16 mouse cellular contexts compared by ENCODE assay signal in genomic region chr2:173679217-173679616, GRCm38 (mm10). TPM values are rescaled to one million over a fixed set of nuclear protein-coding genes. Genes with fewer than 3 reads are reported as not detected.
DNase-seq lines count a peak whose midpoint lies in the region; ATAC-seq lines count a peak whose summit lies in the region.
"Had no signal": no experiment of that assay in that cellular context is flagged by ENCODE, and none has a peak within 500 bp of the region (broad histone marks: within the 10 kb centered on the region; RNA-seq: fewer than 3 reads in every experiment).

No protein-coding gene starts in this region.

- DNase-seq in thymus, postnatal 14 days: peak; percentile 55
- DNase-seq in thymus, postnatal 10 days (ENCODE audit: low spot score in 2 of 2): no peak
- DNase-seq in NIH3T3 (ENCODE audit: low read depth): peak; percentile 34
- DNase-seq in embryo, embryonic 9.5 days (ENCODE audit: extremely low spot score): no peak
- no peak for DNase-seq in urinary bladder, postnatal 36 days (ENCODE audit: low spot score in 2 of 2)
- DNase-seq in layer of hippocampus, adult 9-10 months (ENCODE audit: low spot score): no peak
- DNase-seq: adrenal gland, adult 2 months; cerebellum, adult 9-11 months; embryo, embryonic 11 days; right cerebral cortex, postnatal 25 days had no signal

- peak; percentile 47 for ATAC-seq in megakaryocyte, adult 5-6 weeks (ENCODE audit: poor library complexity, severe bottlenecking)
- ATAC-seq: forebrain, embryonic 13.5 days; midbrain, embryonic 13.5 days had no signal

RNA-seq across cellular contexts. Expression of gene Rab22a, which starts 19.7 kb away (rescaled TPM):
- 15.9 and 16.6 TPM in 2 replicates for total RNA-seq in megakaryocyte, adult 5-6 weeks (2015)
- 8.5 and 9.2 TPM in 2 replicates for total RNA-seq in megakaryocyte, adult 5-6 weeks (2017)

RNA-seq across cellular contexts. Expression of gene 1700010B08Rik, which starts 40.0 kb away (rescaled TPM):
- total RNA-seq in megakaryocyte, adult 5-6 weeks (2015): not detected in 2 replicates
- not detected in 2 replicates for total RNA-seq in megakaryocyte, adult 5-6 weeks (2017)
- total RNA-seq: adrenal gland, adult 2 months; layer of hippocampus, adult 2 months; left cerebral cortex, postnatal 14 days; liver, adult 2 months had no signal

RNA-seq across cellular contexts. Expression of gene Vapb, which starts 58.1 kb away (rescaled TPM):
- total RNA-seq in megakaryocyte, adult 5-6 weeks (2015): 11.2 and 14.3 TPM in 2 replicates
- 85.1 and 86.5 TPM in 2 replicates for total RNA-seq in megakaryocyte, adult 5-6 weeks (2017)

Comparison
In these comparisons a context has a peak if more than half of its experiments do, and no peak if none do; other contexts are left out.
1. DNase-seq: peak in thymus, postnatal 14 days (single experiment) and NIH3T3 (single experiment); none in thymus, postnatal 10 days (0 of 2), embryo, embryonic 9.5 days (single experiment), urinary bladder, postnatal 36 days (0 of 2) and layer of hippocampus, adult 9-10 months (single experiment).